Mouse (Mus musculus): ENCODE measurements around the gene Ppm1h.

The Ppm1h gene

GRCm38 (mm10) chr10:122678541-122679436, at the start of gene Ppm1h:
TSS of gene Ppm1h (plus strand) at chr10:122678762.
- no peak for TF ChIP-seq GATA4 (IDR thresholded peaks at IDR 0.05; ENCODE audit: insufficient replicate concordance, low read length)

GRCm38 (mm10) chr10:122629003-122629402, 49.6 kb upstream of the Ppm1h start:
- no peak for TF ChIP-seq GATA4 (IDR thresholded peaks at IDR 0.05; ENCODE audit: insufficient replicate concordance, low read length)

- TF ChIP-seq GATA4 (IDR thresholded peaks at IDR 0.05; ENCODE audit: insufficient replicate concordance, low read length), result no peak
Observed at GRCm38 (mm10) chr10:122639879-122640278, 38.7 kb upstream of the Ppm1h start.

GRCm38 (mm10) chr10:122641263-122641795, 37.2 kb upstream of the Ppm1h start:
- no peak for TF ChIP-seq GATA4 (IDR thresholded peaks at IDR 0.05; ENCODE audit: insufficient replicate concordance, low read length)

- TF ChIP-seq GATA4 (IDR thresholded peaks at IDR 0.05; ENCODE audit: insufficient replicate concordance, low read length), result no peak
Observed at GRCm38 (mm10) chr10:122642125-122642524, 36.4 kb upstream of the Ppm1h start.

GRCm38 (mm10) chr10:122651932-122652331, 26.6 kb upstream of the Ppm1h start:
- no peak for TF ChIP-seq GATA4 (IDR thresholded peaks at IDR 0.05; ENCODE audit: insufficient replicate concordance, low read length)

GRCm38 (mm10) chr10:122652578-122652977, 26.0 kb upstream of the Ppm1h start:
- TF ChIP-seq GATA4 (IDR thresholded peaks at IDR 0.05; ENCODE audit: insufficient replicate concordance, low read length), result no peak

GRCm38 (mm10) chr10:122665652-122666051, 12.9 kb upstream of the Ppm1h start:
- no peak for TF ChIP-seq GATA4 (IDR thresholded peaks at IDR 0.05; ENCODE audit: insufficient replicate concordance, low read length)

GRCm38 (mm10) chr10:122671253-122671652, 7.3 kb upstream of the Ppm1h start:
- TF ChIP-seq GATA4 (IDR thresholded peaks at IDR 0.05; ENCODE audit: insufficient replicate concordance, low read length), result no peak

- no peak for TF ChIP-seq GATA4 (IDR thresholded peaks at IDR 0.05; ENCODE audit: insufficient replicate concordance, low read length)
Observed at GRCm38 (mm10) chr10:122672044-122672443, 6.5 kb upstream of the Ppm1h start.

- TF ChIP-seq GATA4 (IDR thresholded peaks at IDR 0.05; ENCODE audit: insufficient replicate concordance, low read length), result no peak
Observed at GRCm38 (mm10) chr10:122679437-122680045, 979 bp downstream of the Ppm1h start.

GRCm38 (mm10) chr10:122680387-122681084, 2.0 kb downstream of the Ppm1h start:
- TF ChIP-seq GATA4 (IDR thresholded peaks at IDR 0.05; ENCODE audit: insufficient replicate concordance, low read length), result no peak

GRCm38 (mm10) chr10:122681085-122681408, 2.5 kb downstream of the Ppm1h start:
- TF ChIP-seq GATA4 (IDR thresholded peaks at IDR 0.05; ENCODE audit: insufficient replicate concordance, low read length), result no peak

GRCm38 (mm10) chr10:122683819-122684330, 5.3 kb downstream of the Ppm1h start:
- TF ChIP-seq GATA4 (IDR thresholded peaks at IDR 0.05; ENCODE audit: insufficient replicate concordance, low read length), result no peak

- TF ChIP-seq GATA4 (IDR thresholded peaks at IDR 0.05; ENCODE audit: insufficient replicate concordance, low read length), result no peak
Observed at GRCm38 (mm10) chr10:122685297-122685696, 6.7 kb downstream of the Ppm1h start.
